Comparison of ENCODE assay signal across 8 mouse cellular contexts in the genomic region with DNA sequence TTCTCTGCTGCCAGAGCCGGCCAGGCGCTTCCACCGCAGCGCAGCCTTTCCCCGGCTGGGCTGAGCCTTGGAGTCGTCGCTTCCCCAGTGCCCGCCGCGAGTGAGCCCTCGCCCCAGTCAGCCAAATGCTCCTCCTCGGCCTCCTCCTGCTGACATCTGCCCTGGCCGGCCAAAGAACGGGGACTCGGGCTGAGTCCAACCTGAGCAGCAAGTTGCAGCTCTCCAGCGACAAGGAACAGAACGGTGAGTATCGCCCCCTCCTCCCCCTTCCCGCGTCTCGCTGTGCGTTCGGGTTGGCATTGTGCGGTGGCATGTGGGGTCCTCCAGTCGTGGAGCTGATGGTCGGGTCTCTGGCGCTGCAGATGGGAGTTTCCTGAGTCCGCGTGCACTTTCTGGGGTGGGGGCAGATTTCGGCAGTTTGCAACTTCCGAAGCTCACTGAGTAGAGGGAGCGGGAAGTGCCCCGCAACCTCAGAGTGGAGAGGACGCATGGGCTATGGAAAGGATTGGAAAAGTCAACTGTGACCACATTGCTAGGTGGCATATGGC. TPM values are rescaled to one million over a fixed set of nuclear protein-coding genes. Genes with fewer than 3 reads are reported as not detected.
DNase-seq lines count a peak whose midpoint lies in the region; ATAC-seq and TF ChIP-seq lines count a peak whose summit lies in the region.

No protein-coding gene starts in this region.

- peaks cover 4% of the 10 kb centered on the region; the same call in 1 of the 2 replicates for H3K27me3 ChIP-seq in heart, embryonic 15.5 days
- H3K27me3 ChIP-seq in kidney, postnatal 0 days (ENCODE audit: insufficient read depth, low read length): no peaks in the 10 kb centered on the region
- H3K27me3 ChIP-seq in liver, postnatal 0 days (ENCODE audit: insufficient read depth, low read length): peaks cover 32% of the 10 kb centered on the region

- under 1% methylated on average over 34 of the region's 34 CpGs for WGBS in heart, embryonic 15.5 days
- under 1% methylated on average over 33 of the region's 34 CpGs for WGBS in kidney, postnatal 0 days
- under 1% methylated on average over 33 of the region's 34 CpGs for WGBS in liver, postnatal 0 days (ENCODE audit: insufficient replicate concordance)
- WGBS in olfactory bulb, adult 2 months: under 1% methylated on average over 34 of the region's 34 CpGs

- H3K9ac ChIP-seq in heart, embryonic 15.5 days: peak overlapping the region; percentile 79
- peak overlapping the region; percentile 80 for H3K9ac ChIP-seq in kidney, postnatal 0 days (ENCODE audit: low read depth, low read length)
- H3K9ac ChIP-seq in liver, postnatal 0 days (replicated peaks): peak overlapping the region; percentile 41

- no peak for TF ChIP-seq CTCF in kidney, postnatal 0 days (IDR thresholded peaks at IDR 0.05; ENCODE audit: low read depth)
- TF ChIP-seq CTCF in liver, postnatal 0 days (IDR thresholded peaks at IDR 0.05; ENCODE audit: low read depth): no peak
- TF ChIP-seq CTCF in olfactory bulb, adult 2 months (IDR thresholded peaks at IDR 0.05; ENCODE audit: insufficient read depth, low read depth, low read length): no peak

- DNase-seq in spleen, postnatal 10 days (ENCODE audit: low spot score in 2 of 2): peak; percentile 4 to 18
- DNase-seq in spleen, postnatal 36 days (ENCODE audit: low spot score in 2 of 2): no peak
- DNase-seq in embryo, embryonic 9.5 days (ENCODE audit: extremely low spot score): peak; percentile 76
- no peak for DNase-seq in kidney, postnatal 0 days (ENCODE audit: low spot score)
- peak; percentile 22 for DNase-seq in liver, postnatal 0 days
- peak; percentile 15 for DNase-seq in urinary bladder, postnatal 10 days (ENCODE audit: low spot score)

- TF ChIP-seq POLR2A in olfactory bulb, adult 2 months (IDR thresholded peaks at IDR 0.05; ENCODE audit: insufficient read depth, low read depth, low read length): no peak

- no peaks in the 10 kb centered on the region for H3K36me3 ChIP-seq in heart, embryonic 15.5 days
- no peaks in the 10 kb centered on the region for H3K36me3 ChIP-seq in kidney, postnatal 0 days (ENCODE audit: insufficient read depth, low read length)
- H3K36me3 ChIP-seq in liver, postnatal 0 days (replicated peaks; ENCODE audit: insufficient read depth, low read length): no peaks in the 10 kb centered on the region

- H3K27ac ChIP-seq in heart, embryonic 15.5 days: peak overlapping the region; percentile 78
- peak overlapping the region; percentile 70 for H3K27ac ChIP-seq in kidney, postnatal 0 days
- H3K27ac ChIP-seq in liver, postnatal 0 days (ENCODE audit: low read depth): no peak overlapping the region
- peak overlapping the region; percentile 3; the same call in 1 of the 2 replicates for H3K27ac ChIP-seq in olfactory bulb, adult 2 months (ENCODE audit: insufficient read depth, low read depth, low read length)

- H3K4me1 ChIP-seq in heart, embryonic 15.5 days (replicated peaks): peaks cover 16% of the 10 kb centered on the region
- H3K4me1 ChIP-seq in kidney, postnatal 0 days (replicated peaks; ENCODE audit: insufficient read depth, low read length): no peaks in the 10 kb centered on the region
- H3K4me1 ChIP-seq in liver, postnatal 0 days (ENCODE audit: insufficient read depth): no peaks in the 10 kb centered on the region; the same call in 1 of the 2 replicates
- peaks cover 3% of the 10 kb centered on the region; the same call in 1 of the 2 replicates for H3K4me1 ChIP-seq in olfactory bulb, adult 2 months (ENCODE audit: control insufficient read depth, insufficient read depth, low read length)

- TF ChIP-seq EP300 in liver, postnatal 0 days (IDR thresholded peaks at IDR 0.05; ENCODE audit: low read depth): no peak

- peak overlapping the region; percentile 88 for H3K4me2 ChIP-seq in heart, embryonic 15.5 days
- peak overlapping the region; percentile 94 for H3K4me2 ChIP-seq in kidney, postnatal 0 days (ENCODE audit: low read length)
- peak overlapping the region; percentile 95 for H3K4me2 ChIP-seq in liver, postnatal 0 days (ENCODE audit: low read depth, low read length)

- H3K9me3 ChIP-seq in heart, embryonic 15.5 days (replicated peaks): no peaks in the 10 kb centered on the region
- H3K9me3 ChIP-seq in kidney, postnatal 0 days (replicated peaks; ENCODE audit: low read length): no peaks in the 10 kb centered on the region
- H3K9me3 ChIP-seq in liver, postnatal 0 days (ENCODE audit: low read length): no peaks in the 10 kb centered on the region

- peak overlapping the region; percentile 88 for H3K4me3 ChIP-seq in heart, embryonic 15.5 days
- H3K4me3 ChIP-seq in kidney, postnatal 0 days (replicated peaks; ENCODE audit: low read depth, low read length): peak overlapping the region; percentile 63
- peak overlapping the region; percentile 61 for H3K4me3 ChIP-seq in liver, postnatal 0 days (ENCODE audit: low read depth, low read length)
- H3K4me3 ChIP-seq in olfactory bulb, adult 2 months (ENCODE audit: insufficient read depth, low read depth, low read length): peak overlapping the region; percentile 58

- ATAC-seq in heart, embryonic 15.5 days (replicated peaks; ENCODE audit: insufficient number of reproducible peaks, insufficient read depth, low FRiP score, low read depth): no peak
- peak; percentile 38; the same call in 1 of the 2 replicates for ATAC-seq in kidney, postnatal 0 days (replicated peaks; ENCODE audit: low FRiP score, low read depth)
- ATAC-seq in liver, postnatal 0 days: no peak

RNA-seq across cellular contexts. Expression of a gene that starts 1.2 kb away (rescaled TPM):
- polyA plus RNA-seq in heart, embryonic 15.5 days (2015; fragmentation: Nextera tagmentation; extraction: Ambion mirVana): 2.6 and 4.3 TPM in 2 replicates
- 35.3 and 36.1 TPM in 2 replicates for polyA plus RNA-seq in kidney, postnatal 0 days (2015; fragmentation: Nextera tagmentation; extraction: Ambion mirVana)
- 0.88 and 0.91 TPM in 2 replicates for polyA plus RNA-seq in liver, postnatal 0 days (2015; fragmentation: Nextera tagmentation; extraction: Ambion mirVana)
- not detected in 2 replicates for polyA plus RNA-seq in olfactory bulb, adult 2 months (2012; ENCODE audit: insufficient read depth, insufficient read length, low replicate concordance, missing spikeins)

Comparison
In these comparisons a context has a peak if more than half of its experiments do, and no peak if none do; other contexts are left out.
1. DNase-seq: peak in spleen, postnatal 10 days (2 of 2), embryo, embryonic 9.5 days (single experiment), liver, postnatal 0 days (single experiment) and urinary bladder, postnatal 10 days (single experiment); none in spleen, postnatal 36 days (0 of 2) and kidney, postnatal 0 days (single experiment).
2. Peak in every context shown above with its lines, with median percentiles within 50 percentile points of each other: H3K4me2 ChIP-seq, H3K4me3 ChIP-seq and H3K9ac ChIP-seq.